Mouse (Mus musculus) A20 (cell line): ENCODE results near the gene Bco2.

ENCODE experiments used
- DNase-seq: peaks from one replicate; pipeline ENCODE4 v3.0.0-alpha.2; 2011; ENCODE audit warnings: low read depth, low spot score

Gene Bco2

GRCm38 (mm10) chr9:50555094-50555446 is at the start of gene Bco2:
TSS of gene Bco2 (minus strand) at chr9:50555181.
- no peak for DNase-seq

GRCm38 (mm10) chr9:50604338-50604737 is 49.4 kb upstream of the Bco2 start:
- DNase-seq: no peak

DNA sequence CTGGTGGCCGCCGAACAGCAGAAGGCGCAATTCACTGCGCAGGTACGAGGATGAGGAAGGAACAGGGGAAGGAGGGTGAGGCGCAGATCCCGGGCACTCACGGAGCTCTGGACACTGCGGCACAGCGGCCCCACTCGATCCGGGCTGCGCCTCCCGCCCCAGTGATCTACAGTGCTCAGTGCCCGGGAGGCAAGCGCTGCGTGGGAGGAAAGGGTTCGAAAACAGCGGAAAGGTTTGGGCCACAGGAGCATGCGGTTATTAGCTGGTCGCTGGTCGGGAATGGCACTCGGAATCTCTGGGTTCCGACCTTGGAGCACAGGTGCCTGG is 49.0 kb upstream of the Bco2 start:
- no peak for DNase-seq

GRCm38 (mm10) chr9:50603189-50603997 is 48.4 kb upstream of the Bco2 start, which contains the start of the genes Sdhd and Timm8b:
TSS of gene Sdhd (minus strand) at chr9:50603812.
TSS of gene Timm8b (plus strand) at chr9:50603910.
- peak; percentile 97 for DNase-seq

DNA sequence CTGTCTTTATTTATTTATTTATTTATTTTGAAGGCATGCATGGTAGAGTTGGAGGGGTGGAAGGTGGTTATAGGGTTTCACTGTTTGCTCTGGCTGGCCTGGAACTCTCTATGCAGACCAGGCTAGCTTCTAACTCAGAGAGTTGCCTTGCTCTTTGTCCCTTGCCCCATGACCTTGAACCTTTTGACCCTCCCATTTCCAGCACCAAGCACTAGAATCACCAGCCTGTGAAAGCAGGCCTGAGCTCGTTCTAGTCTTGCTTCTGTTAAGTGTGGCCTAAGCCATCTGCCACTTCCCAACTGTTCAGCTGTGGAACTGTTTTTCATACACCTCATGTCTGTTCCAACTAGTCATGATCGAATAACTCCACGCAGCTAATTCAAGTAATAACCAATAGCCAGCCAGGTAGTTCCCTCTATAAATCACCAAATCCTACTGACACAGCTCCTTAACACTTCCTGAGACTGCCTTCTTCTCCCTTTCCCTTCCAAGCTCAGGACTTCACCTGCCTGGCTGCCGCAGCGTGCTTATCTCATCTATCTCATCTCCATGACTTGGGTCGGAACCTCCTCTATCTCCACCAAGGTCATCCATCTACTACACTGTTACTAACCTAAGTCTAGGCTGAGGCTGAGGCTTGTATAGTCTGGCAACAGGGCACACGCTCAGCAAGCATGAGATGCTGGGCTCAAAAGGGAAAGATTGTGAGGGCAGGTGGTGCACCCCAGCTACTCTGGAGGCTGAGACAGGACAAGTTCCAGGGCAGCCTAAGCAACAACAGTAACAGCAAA is 47.3 kb upstream of the Bco2 start:
- DNase-seq: peak; percentile 34

DNA sequence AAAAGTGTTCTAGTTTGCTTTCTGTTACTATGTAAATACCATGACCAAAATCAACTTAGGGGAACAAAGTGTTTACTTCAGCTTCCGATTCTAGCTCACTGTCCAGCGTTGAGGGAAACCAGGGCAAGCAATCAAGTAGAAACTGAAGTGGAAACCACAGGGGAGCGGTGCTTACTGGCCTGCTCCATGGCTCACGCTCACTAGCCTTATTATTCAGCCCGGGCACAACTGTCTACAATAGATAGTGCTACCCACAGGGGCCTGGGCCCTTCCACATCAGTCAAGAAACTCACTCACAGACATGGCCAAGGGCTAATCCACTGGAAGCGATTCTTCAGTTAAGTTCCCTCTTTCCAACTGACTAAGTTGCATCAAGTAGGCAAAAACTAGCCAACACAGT is 46.6 kb upstream of the Bco2 start:
- DNase-seq: peak; percentile 57

- DNase-seq: no peak
Observed at GRCm38 (mm10) chr9:50596973-50597372, 42.0 kb upstream of the Bco2 start.

DNA sequence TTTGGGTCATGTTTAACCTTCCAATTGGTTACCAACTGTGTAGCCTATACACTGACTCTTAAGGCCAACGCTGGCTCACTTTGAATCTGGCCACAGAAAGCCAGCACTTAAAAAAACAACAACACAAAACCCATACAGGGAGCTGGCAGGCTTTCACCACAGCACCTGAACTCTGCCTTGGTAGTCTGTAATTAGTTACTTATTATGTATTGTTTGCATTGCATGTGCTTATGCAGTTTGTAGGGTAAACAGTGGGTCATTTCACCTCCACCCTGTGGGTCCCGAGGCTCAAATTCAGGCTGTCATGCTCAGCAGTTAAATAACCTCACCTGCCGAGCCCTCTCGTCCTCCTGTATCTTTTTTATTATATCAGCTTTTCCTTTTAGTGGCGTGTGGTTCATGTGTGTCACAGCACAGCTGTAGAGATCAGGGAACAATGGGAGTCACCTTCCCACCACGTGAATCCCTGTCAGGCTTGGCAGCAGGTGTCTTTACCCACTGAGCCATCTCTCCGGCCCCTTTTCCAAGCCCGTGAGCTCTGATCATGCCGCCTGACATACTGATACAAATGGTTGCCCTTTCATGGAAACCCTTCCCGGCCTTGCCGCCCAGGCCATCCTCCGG is 39.9 kb upstream of the Bco2 start:
- no peak for DNase-seq

DNA sequence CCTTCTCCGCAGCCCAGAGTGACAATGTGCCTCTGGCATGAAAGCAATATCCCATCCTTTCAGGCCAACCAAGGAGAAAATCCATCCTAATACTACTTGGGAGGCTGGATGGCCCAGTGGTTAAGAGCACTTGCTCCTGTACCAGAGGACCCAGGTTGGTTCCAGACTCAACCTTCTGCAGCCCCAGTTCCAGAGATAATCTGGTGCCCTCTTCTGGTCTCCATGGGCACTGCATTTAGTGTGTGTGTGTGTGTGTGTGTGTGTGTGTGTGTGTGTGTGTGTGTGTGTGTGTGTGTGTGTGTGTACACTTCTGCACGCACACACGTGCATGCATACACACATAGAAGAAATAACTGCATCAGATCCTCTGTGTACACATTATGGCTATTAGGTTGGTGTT is 38.6 kb upstream of the Bco2 start:
- peak; percentile 72 for DNase-seq

DNA sequence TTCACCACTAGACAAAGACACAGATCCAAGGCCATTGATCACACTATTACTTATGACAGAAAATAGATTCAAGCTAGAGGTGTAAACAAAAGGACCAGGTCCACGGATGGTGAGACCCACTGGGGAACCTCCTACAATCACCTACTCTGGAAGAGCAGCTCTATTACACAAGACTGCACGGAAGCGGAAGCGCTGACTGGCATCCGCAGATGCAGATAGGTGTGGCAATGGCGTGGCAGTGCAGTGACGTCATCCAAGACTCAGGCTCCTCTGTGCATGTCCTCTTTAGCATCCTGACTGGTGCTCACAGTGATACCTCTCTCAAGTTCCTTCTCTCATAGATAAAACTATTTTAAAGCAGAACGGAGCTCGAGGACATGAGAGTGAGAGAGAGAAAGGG is 38.0 kb upstream of the Bco2 start:
- DNase-seq: no peak

- DNase-seq: peak; percentile 56
Observed at GRCm38 (mm10) chr9:50590856-50591518, 36.0 kb upstream of the Bco2 start.

DNA sequence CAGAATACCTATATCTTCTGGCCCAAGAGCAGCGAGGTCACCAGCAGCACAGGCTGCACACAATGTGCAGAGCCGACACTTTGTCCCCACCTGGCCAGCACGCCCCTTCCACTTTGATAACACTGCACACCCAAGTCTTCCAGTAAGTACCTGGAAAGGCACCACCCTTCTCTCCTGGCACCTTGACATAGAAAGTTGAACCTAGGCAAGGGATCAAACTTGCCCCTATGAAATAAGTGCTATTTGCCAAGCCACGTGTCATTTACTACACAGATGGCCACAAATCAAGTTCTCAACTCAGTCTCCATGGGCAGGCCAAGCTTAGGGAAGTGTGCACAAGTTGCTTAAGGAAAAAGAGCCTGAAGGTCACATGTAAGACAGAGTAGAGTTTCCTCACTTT is 32.0 kb upstream of the Bco2 start:
- DNase-seq: no peak

DNA sequence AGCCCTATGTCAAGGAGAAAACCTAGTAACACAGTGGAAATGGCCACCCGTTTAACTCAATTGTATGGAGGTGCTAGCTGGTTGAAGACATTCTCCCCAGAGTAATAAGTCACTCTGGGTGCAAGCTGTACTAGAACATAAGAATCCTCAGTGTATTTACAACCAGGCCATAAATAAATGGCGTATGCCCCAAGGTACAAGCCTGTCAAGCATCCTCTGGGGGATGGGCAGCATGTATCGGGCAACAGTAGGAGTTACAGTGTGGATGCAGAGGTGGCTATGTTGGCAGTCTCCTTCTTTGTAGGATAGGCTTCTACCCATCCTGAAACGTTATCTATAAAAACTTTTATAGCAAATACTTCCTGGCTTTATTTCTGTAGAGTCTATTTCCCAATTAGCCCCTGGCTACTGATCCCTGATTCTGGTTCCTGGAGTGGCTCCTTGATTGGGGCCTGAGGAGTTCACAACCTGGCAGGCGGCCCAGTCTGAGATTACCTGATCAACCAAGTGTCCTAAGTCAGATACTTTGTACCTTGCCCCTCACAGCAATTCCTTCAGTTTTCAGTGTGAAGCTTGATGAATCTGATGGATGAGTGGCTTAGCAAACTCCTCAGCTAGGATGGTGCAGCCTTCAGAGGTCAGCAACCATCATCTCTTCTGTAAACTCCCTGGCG is 30.3 kb upstream of the Bco2 start:
- DNase-seq: no peak

- DNase-seq: no peak
Observed at GRCm38 (mm10) chr9:50580370-50580769, 25.4 kb upstream of the Bco2 start.

DNA sequence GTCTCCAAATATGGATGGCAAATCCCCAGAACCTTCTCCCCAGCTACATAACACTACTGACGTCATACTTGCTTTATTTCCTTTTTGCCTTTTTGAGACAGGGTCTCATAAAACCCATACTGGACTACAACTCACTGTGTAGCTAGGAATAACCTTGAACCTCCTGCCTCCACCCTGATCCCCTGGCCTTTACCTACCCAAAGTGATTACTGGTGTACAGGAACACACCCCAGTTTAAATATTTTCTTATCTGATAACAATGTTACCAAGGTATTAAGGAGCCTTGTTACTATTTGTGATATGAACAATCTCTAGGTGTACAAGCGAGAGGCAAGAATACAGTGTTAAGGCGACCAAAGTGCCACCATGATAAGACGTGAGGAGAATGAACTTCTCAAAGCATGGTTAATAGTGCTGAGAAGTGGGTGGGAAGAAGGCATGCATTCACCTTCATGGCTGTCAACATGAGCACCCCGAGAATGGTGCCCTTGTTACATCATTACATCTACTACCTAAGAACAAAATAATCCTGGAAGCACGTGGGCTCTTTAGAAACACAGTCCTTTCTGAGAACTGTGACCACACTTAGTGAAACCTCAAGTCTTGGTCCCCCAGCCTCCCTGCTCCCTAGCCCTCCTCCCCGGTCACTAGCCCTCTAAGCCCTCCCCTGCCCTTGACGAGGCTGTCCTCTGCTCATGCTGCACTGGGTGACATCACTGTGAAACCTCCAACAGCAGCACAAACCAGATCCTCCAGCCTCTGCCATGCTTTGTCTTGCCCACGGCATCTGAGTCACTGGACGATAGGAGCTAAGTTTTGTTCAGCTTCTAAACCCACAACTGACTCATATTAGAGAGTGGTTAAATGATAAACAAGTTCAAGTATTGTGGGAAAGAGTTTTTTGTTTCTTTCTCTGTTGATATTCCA is 14.9 kb upstream of the Bco2 start:
- no peak for DNase-seq

- DNase-seq: no peak
Observed at GRCm38 (mm10) chr9:50567881-50568280, 12.9 kb upstream of the Bco2 start.

- no peak for DNase-seq
Observed at GRCm38 (mm10) chr9:50567372-50567771, 12.4 kb upstream of the Bco2 start.

- DNase-seq: no peak
Observed at GRCm38 (mm10) chr9:50565940-50566339, 11.0 kb upstream of the Bco2 start.

DNA sequence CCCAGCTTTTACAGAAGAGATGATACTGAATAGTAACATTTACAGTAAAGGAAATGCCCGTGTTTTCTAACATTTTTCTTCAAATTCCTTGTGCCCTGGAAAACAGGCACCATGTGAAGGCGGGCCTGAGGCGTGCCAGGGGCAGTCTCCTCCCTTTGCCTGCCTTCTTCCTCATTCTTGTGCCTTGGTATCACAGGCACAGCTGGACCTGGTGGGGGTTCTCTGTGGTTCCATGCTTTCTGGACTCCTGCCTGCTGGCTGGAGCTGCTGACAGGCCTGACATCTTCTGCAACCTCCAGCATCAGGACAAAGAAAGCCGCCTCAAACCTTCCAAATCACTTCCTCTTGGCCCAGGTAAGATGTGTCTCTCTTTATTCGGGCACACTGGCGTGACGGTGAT is 10.2 kb upstream of the Bco2 start:
- DNase-seq: no peak

DNA sequence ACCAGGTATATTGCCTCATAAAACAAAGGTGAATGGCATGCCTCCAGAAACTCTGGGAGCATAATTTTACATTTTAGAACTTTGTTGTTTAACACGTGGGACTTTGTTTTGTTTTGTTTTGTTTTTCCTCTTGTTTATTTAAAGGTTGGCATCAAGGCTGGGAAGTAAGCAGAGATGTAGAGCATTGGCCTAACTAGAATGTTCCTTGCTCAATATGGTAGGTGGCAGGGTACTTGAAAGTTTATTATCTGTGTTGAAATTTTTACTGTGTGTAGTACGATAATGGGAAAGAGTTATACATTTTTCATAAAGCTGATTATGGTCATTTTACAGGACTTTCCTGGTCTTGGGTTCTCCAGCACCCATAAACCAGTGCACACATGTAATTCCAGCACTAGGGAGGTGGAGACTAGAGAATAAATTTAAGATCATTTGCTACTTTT is 7.0 kb upstream of the Bco2 start:
- DNase-seq: no peak
